Mouse (Mus musculus): ENCODE data around the gene 1700012B09Rik.
A peak's percentile ranks its signal among the peaks of the same experiment; 100 is the strongest.

1700012B09Rik gene

GRCm38 (mm10) chr9:14770803-14771471 is at the start of gene 1700012B09Rik:
Gene 1700012B09Rik, minus strand, starts transcription at chr9:14771030.
- no peak for DNase-seq

GRCm38 (mm10) chr9:14810111-14810510 is 39.3 kb upstream of the 1700012B09Rik start:
- no peak for DNase-seq

GRCm38 (mm10) chr9:14806786-14807185 is 36.0 kb upstream of the 1700012B09Rik start:
- no peak for DNase-seq

- DNase-seq: no peak
Observed at GRCm38 (mm10) chr9:14805714-14806113, 34.9 kb upstream of the 1700012B09Rik start.

- DNase-seq: no peak
Observed at GRCm38 (mm10) chr9:14787356-14787755, 16.5 kb upstream of the 1700012B09Rik start.

- DNase-seq: peak; percentile 95
Observed at GRCm38 (mm10) chr9:14784039-14785002, 13.5 kb upstream of the 1700012B09Rik start, which contains the start of the genes Mre11a and Ankrd49. Gene Mre11a, plus strand, starts transcription at chr9:14784654. Gene Ankrd49, minus strand, starts transcription at chr9:14784856.

GRCm38 (mm10) chr9:14778341-14778740 is 7.5 kb upstream of the 1700012B09Rik start:
- DNase-seq: no peak

GRCm38 (mm10) chr9:14773813-14774212 is 3.0 kb upstream of the 1700012B09Rik start:
- DNase-seq: no peak

GRCm38 (mm10) chr9:14772074-14772473 is 1.2 kb upstream of the 1700012B09Rik start:
- no peak for DNase-seq

GRCm38 (mm10) chr9:14769811-14770210 is 1.0 kb downstream of the 1700012B09Rik start:
- no peak for DNase-seq

GRCm38 (mm10) chr9:14764765-14765164 is 6.1 kb downstream of the 1700012B09Rik start:
- no peak for DNase-seq

GRCm38 (mm10) chr9:14759261-14759660 is 11.6 kb downstream of the 1700012B09Rik start:
- DNase-seq: no peak

GRCm38 (mm10) chr9:14758590-14758989 is 12.2 kb downstream of the 1700012B09Rik start:
- DNase-seq: no peak

- DNase-seq: no peak
Observed at GRCm38 (mm10) chr9:14754469-14754868, 16.4 kb downstream of the 1700012B09Rik start.

- no peak for DNase-seq
Observed at GRCm38 (mm10) chr9:14753947-14754346, 16.9 kb downstream of the 1700012B09Rik start.

- DNase-seq: peak; percentile 66
Observed at GRCm38 (mm10) chr9:14752001-14752522, 18.8 kb downstream of the 1700012B09Rik start, which contains the start of gene Fut4. Gene Fut4, minus strand, starts transcription at chr9:14752393.

- DNase-seq: no peak
Observed at GRCm38 (mm10) chr9:14751503-14752000, 19.3 kb downstream of the 1700012B09Rik start.

GRCm38 (mm10) chr9:14750901-14751502 is 19.8 kb downstream of the 1700012B09Rik start:
- no peak for DNase-seq

GRCm38 (mm10) chr9:14740151-14740924 is 30.5 kb downstream of the 1700012B09Rik start, which contains the start of gene Piwil4:
Gene Piwil4, minus strand, starts transcription at chr9:14740733.
- DNase-seq: no peak

- no peak for DNase-seq
Observed at GRCm38 (mm10) chr9:14739498-14740150, 31.2 kb downstream of the 1700012B09Rik start.

GRCm38 (mm10) chr9:14730941-14731541 is 39.8 kb downstream of the 1700012B09Rik start:
- DNase-seq: peak; percentile 25

All from kidney, adult 11 months (tissue).